Mouse (Mus musculus) layer of hippocampus, postnatal 36 days (tissue): ENCODE measurements around the gene Bicdl1. TPM values are rescaled to one million over a fixed set of nuclear protein-coding genes. Genes with fewer than 3 reads are reported as not detected.
A peak's percentile ranks its signal among the peaks of the same experiment; 100 is the strongest.

Experiments
- DNase-seq, 2 experiments: peaks; one replicate each; pipeline ENCODE4 v3.0.0; 2022
- total RNA-seq, 2 experiments: library from RNA; stranded (reverse); gene quantifications; 2 replicates each; pipeline ENCODE4 v1.2.3; 2021

The Bicdl1 gene
- total RNA-seq, 2 experiments from 2014 or later: 117 to 131 TPM

GRCm38 (mm10) chr5:115667210-115667609, 64.2 kb downstream of the Bicdl1 start:
- DNase-seq: no peak

GRCm38 (mm10) chr5:115666366-115667065, 64.9 kb downstream of the Bicdl1 start:
- DNase-seq: no peak

GRCm38 (mm10) chr5:115662658-115663057, 68.8 kb downstream of the Bicdl1 start:
- no peak for DNase-seq

GRCm38 (mm10) chr5:115658352-115658751, 73.1 kb downstream of the Bicdl1 start:
- no peak for DNase-seq

GRCm38 (mm10) chr5:115657234-115657633, 74.2 kb downstream of the Bicdl1 start:
- no peak for DNase-seq

- no peak for DNase-seq
These were observed 74.7 kb downstream of the Bicdl1 start for GRCm38 (mm10) chr5:115656677-115657076.

- DNase-seq: no peak
These were observed 77.6 kb downstream of the Bicdl1 start for GRCm38 (mm10) chr5:115653776-115654175.

- peak; percentile 100 for DNase-seq
These were observed 78.5 kb downstream of the Bicdl1 start for GRCm38 (mm10) chr5:115652681-115653575.

GRCm38 (mm10) chr5:115651821-115652220, 79.6 kb downstream of the Bicdl1 start:
- no peak for DNase-seq

- no peak for DNase-seq
These were observed 80.5 kb downstream of the Bicdl1 start for GRCm38 (mm10) chr5:115650885-115651284.

GRCm38 (mm10) chr5:115649699-115650098, 81.7 kb downstream of the Bicdl1 start:
- DNase-seq: no peak

- no peak for DNase-seq
These were observed 82.5 kb downstream of the Bicdl1 start for GRCm38 (mm10) chr5:115648876-115649275.

- DNase-seq: no peak
These were observed 87.2 kb downstream of the Bicdl1 start for GRCm38 (mm10) chr5:115644192-115644591.

GRCm38 (mm10) chr5:115635536-115635935, 95.9 kb downstream of the Bicdl1 start:
- no peak for DNase-seq

GRCm38 (mm10) chr5:115634046-115634445, 97.4 kb downstream of the Bicdl1 start:
- no peak for DNase-seq

GRCm38 (mm10) chr5:115633060-115633459, 98.4 kb downstream of the Bicdl1 start:
- DNase-seq: no peak

GRCm38 (mm10) chr5:115632358-115632714, 99.1 kb downstream of the Bicdl1 start:
- DNase-seq: no peak

- peak; percentile 92 to 96 for DNase-seq
These were observed 99.7 kb downstream of the Bicdl1 start, which contains the start of gene Rab35 for GRCm38 (mm10) chr5:115631505-115632357. Gene Rab35 (plus strand): TSS chr5:115631908.

- DNase-seq: no peak
These were observed 101.1 kb downstream of the Bicdl1 start for GRCm38 (mm10) chr5:115630291-115630690.

- no peak for DNase-seq
These were observed 101.7 kb downstream of the Bicdl1 start for GRCm38 (mm10) chr5:115629672-115630071.

- DNase-seq: no peak
These were observed 103.3 kb downstream of the Bicdl1 start for GRCm38 (mm10) chr5:115628083-115628482.

- DNase-seq: no peak
These were observed 105.1 kb downstream of the Bicdl1 start for GRCm38 (mm10) chr5:115626237-115626886.
